Mouse (Mus musculus) heart, postnatal 36 days (tissue): ENCODE data around the gene Gga2. TPM values are rescaled to one million over a fixed set of nuclear protein-coding genes. Genes with fewer than 3 reads are reported as not detected.

Experiments
- DNase-seq, 2 experiments: peaks; one replicate each; pipeline ENCODE4 v3.0.0; 2021 to 2022
- intact Hi-C: fragments of 180-260 bp; cut with DNase I; formaldehyde crosslinking; loops from one replicate; pipeline ENCODE4 v1.15.1; 2025
- total RNA-seq, 2 experiments: library from RNA; stranded (reverse); gene quantifications; 2 replicates each; pipeline ENCODE4 v1.2.3; 2021

Gene Gga2
- total RNA-seq, 2 experiments from 2014 or later = 26.8 to 30.9 TPM

GRCm38 (mm10) chr7:121941016-121941415, 80.0 kb downstream of the Gga2 start:
- no peak for DNase-seq
- intact Hi-C loops = no loop called here

GRCm38 (mm10) chr7:121939729-121940128, 81.3 kb downstream of the Gga2 start:
- DNase-seq = no peak
- intact Hi-C loops = no loop called here

- DNase-seq = no peak
- intact Hi-C loops = no loop called here
Observed at GRCm38 (mm10) chr7:121939244-121939643, 81.8 kb downstream of the Gga2 start.

DNA sequence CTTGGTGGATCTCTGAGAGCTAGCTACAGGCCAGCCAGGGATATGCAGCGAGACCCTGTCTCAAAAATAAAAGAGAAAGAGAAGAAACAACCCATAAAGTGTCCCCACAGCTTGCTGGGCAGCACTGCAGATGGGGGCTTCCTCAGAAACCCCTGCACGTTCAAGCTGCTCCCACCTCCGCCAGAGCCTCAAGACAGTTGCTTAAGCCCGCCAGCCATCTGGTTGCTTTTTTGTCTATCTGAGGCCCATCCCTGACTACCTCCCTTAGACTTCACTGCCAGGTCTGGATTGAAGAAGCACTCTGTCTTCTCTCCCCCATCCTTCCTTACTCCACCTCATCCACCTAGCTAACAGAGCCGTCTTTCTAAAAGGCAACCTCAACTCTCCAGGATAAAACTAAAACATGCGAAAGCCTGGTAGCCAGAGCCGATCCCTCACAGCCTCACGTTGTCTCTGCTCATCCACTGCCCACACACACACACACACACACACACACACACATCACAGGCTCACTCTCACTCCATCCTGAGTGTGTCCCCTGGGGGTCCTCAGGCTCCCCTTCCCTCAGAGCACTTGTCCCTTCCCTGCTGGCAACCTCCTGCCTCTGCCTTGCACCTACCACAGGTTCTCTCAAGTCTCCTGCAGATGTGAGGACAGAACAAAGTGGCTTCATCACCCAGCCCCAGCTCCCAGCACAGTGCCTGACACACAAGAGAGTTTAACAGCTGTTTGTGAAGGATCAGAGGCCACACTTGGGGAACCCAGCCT, 82.7 kb downstream of the Gga2 start:
- DNase-seq = no peak
- intact Hi-C loops = no loop called here

DNA sequence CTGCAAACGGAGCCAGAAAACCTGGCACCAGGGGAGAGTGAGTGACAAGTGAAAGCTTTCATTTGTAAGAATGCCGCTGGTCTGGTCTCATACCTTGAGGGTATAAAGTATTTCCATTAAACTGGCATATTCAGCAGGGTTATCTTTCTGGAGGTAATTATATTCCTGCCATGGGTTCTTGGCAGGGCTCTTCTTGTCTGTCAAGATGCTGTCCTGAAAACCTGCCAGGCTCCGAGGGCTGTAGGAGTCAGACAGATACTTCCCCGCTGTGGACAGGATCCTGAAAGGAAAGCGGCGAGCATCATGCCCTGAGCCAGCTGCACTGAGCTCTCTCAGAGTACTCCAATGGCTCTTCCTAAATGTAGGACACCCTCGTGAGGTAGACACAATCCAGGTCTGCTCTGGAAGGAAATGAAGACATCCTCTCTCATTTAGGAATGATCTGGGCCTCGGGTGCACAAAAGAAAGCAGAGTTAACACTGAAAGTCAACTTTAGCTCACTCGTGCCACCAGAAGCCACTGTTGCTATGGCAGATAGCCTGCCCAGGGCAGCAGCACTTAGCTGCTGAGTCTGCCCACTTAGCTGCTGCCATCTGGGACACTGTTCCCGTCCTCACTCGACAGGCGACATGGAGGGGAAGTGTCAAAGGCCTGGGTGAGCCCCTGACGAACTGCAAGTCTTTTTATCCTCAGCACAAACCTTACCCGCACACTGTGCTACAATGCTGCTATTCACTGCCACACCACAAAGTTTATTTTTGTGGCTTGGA, 84.0 kb downstream of the Gga2 start:
- DNase-seq = no peak
- intact Hi-C loops = no loop called here

Other genes starting within 250 kb of the Gga2 start
- not detected for gene Scnn1b, start 156.2 kb downstream of the Gga2 start, total RNA-seq
- gene Cog7, start 39.5 kb downstream of the Gga2 start, total RNA-seq = 10 to 100 TPM; 17.2 to 17.5 TPM
- gene Ubfd1, start 46.0 kb upstream of the Gga2 start, total RNA-seq = 10 to 100 TPM; 34.7 to 36.0 TPM
- 10 to 100 TPM; 11.6 to 13.8 TPM for gene Ears2, start 46.0 kb upstream of the Gga2 start, total RNA-seq
- 1,000 to 10,000 TPM; 1,629 to 1,738 TPM for gene Ndufab1, start 80.7 kb upstream of the Gga2 start, total RNA-seq
- 1 to 10 TPM in 1 of 2 experiments, under 1 TPM in 1; 0.94 to 1.5 TPM for gene Palb2, start 111.8 kb upstream of the Gga2 start, total RNA-seq
- gene Dctn5, start 111.8 kb upstream of the Gga2 start, total RNA-seq = 10 to 100 TPM; 26.8 to 29.6 TPM
- 1 to 10 TPM in 1 of 2 experiments, under 1 TPM in 1; 0.86 to 1.2 TPM for gene Plk1, start 138.2 kb upstream of the Gga2 start, total RNA-seq
- not detected for gene Ern2, start 165.0 kb upstream of the Gga2 start, total RNA-seq
- 1 to 10 TPM; 3.8 to 4.1 TPM for gene Chp2, start 198.3 kb upstream of the Gga2 start, total RNA-seq